ENCODE assay signal across 8 mouse cellular contexts in the genomic region with DNA sequence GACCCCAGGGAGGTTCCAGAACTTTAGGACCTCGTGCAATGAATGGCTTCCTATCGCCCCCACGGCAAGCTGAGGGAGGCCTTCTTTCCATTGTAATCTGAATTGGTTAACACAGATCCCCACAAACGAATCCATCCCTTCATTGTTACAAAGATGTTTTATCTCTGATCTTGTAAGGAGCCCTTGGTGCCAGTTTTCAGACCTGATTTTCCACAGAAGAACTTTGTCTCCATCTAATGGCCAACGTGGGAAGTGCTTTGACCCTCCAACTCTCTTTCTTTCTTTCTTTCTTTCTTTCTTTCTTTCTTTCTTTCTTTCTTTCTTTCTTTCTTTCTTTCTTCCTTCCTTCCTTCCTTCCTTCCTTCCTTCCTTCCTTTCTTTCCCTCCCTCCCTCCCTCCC.
DNase-seq lines count a peak whose midpoint lies in the region; TF ChIP-seq lines count a peak whose summit lies in the region.
"Not testable (repeated sequence)": the region's sequence is repeated elsewhere in the genome, so short reads cannot be mapped to it uniquely, and the experiment has no call there.

No protein-coding gene starts in this region.

- not testable (repeated sequence) for H3K9ac ChIP-seq in heart, adult 2 months (ENCODE audit: low read depth, low read length)

- not testable (repeated sequence) for TF ChIP-seq POLR2A in heart, adult 2 months (IDR thresholded peaks at IDR 0.05; ENCODE audit: insufficient read depth, low read depth, low read length)

- WGBS in heart, adult 2 months = 28% methylated on average over 5 of the region's 5 CpGs

- H3K36me3 ChIP-seq in heart, adult 2 months (ENCODE audit: control insufficient read depth, insufficient read depth, low read length) = not testable (repeated sequence)

- DNase-seq in B cell, adult 2 months = peak; percentile 24 to 45
- peak; percentile 46 for DNase-seq in adrenal gland, postnatal 14 days
- peak; percentile 40 for DNase-seq in embryo, embryonic 10 days (ENCODE audit: low spot score)
- DNase-seq in heart, adult 2 months = not testable (repeated sequence)
- DNase-seq in kidney, adult 18-20 months = peak; percentile 8
- peak; percentile 49 to 54 for DNase-seq in left cerebral cortex, postnatal 14 days (ENCODE audit: low spot score in 2 of 2)
- peak; percentile 48 for DNase-seq in mesoderm, embryonic 11.5 days (ENCODE audit: low read depth, low spot score)
- peak; percentile 63 for DNase-seq in testis, postnatal 10 days (ENCODE audit: low spot score)

- H3K4me3 ChIP-seq in heart, adult 2 months = not testable (repeated sequence)

- TF ChIP-seq EP300 in heart, adult 2 months (IDR thresholded peaks at IDR 0.05; ENCODE audit: insufficient read depth, low read depth, low read length) = not testable (repeated sequence)

- peak; percentile 77 for TF ChIP-seq CTCF in heart, adult 2 months (IDR thresholded peaks at IDR 0.05)

- not testable (repeated sequence) for H3K79me2 ChIP-seq in heart, adult 2 months (replicated peaks; ENCODE audit: control insufficient read depth, insufficient read depth, low read length)

- H3K27ac ChIP-seq in heart, adult 2 months = not testable (repeated sequence)

- intact Hi-C loops in heart, adult 2 months (cut with DNase I) = loop anchor here (1.0 kb wide), 1 partner anchor 152 kb away; no protein-coding TSS in a partner anchor
- intact Hi-C loops in left cerebral cortex, postnatal 14 days (cut with DNase I) = loop anchor here (1.0 to 5.0 kb wide), 2 partner anchors 152 to 316 kb away; no protein-coding TSS in a partner anchor

- H3K4me1 ChIP-seq in heart, adult 2 months (ENCODE audit: control insufficient read depth, insufficient read depth, low read length) = not testable (repeated sequence)

- H3K27me3 ChIP-seq in heart, adult 2 months (ENCODE audit: control insufficient read depth, insufficient read depth, low read length) = not testable (repeated sequence)
